Mouse (Mus musculus) forebrain, embryonic 14.5 days (tissue): ENCODE measurements around the gene Prl3b1. TPM values are rescaled to one million over a fixed set of nuclear protein-coding genes. Genes with fewer than 3 reads are reported as not detected.

ENCODE experiments used
- ATAC-seq: fragments of 200-750 bp; cut with Nextera tagmentation; 2 replicates; pipeline ENCODE4 v1.8.0; 2017; ENCODE audit warnings: mild to moderate bottlenecking, moderate library complexity
- DNase-seq: peaks from one replicate; pipeline ENCODE4 v3.0.0-alpha.2; 2015; ENCODE audit warnings: low spot score
- H3K27ac ChIP-seq: fragments of 300-500 bp; sonication (generic); 2 replicates; pipeline ENCODE4 v1.5.1; 2014; ENCODE audit warnings: low read depth, mild to moderate bottlenecking, control low read depth, low read length, moderate library complexity
- H3K27me3 ChIP-seq: fragments of 300-500 bp; sonication (generic); replicated peaks from 2 replicates; pipeline ENCODE4 v1.6.1; 2014; ENCODE audit warnings: low read length, control low read depth, mixed read lengths; ENCODE audit not compliant: control insufficient read depth, insufficient read depth
- H3K36me3 ChIP-seq: fragments of 300-500 bp; sonication (generic); 2 replicates; pipeline ENCODE4 v1.6.1; 2014; ENCODE audit warnings: low read length, control low read depth; ENCODE audit not compliant: control insufficient read depth, insufficient read depth
- H3K4me1 ChIP-seq: fragments of 300-500 bp; sonication (generic); 2 replicates; pipeline ENCODE4 v1.6.1; 2014; ENCODE audit warnings: antibody characterized with exemption, low read length, control low read depth; ENCODE audit not compliant: control insufficient read depth, insufficient read depth
- H3K4me2 ChIP-seq: fragments of 300-500 bp; sonication (generic); 2 replicates; pipeline ENCODE4 v1.6.1; 2014; ENCODE audit warnings: mild to moderate bottlenecking, control low read depth, low read length
- H3K4me3 ChIP-seq: fragments of 300-500 bp; sonication (generic); 2 replicates; pipeline ENCODE4 v1.5.1; 2014; ENCODE audit warnings: low read depth, low read length, control low read depth
- H3K9ac ChIP-seq: fragments of 300-500 bp; sonication (generic); 2 replicates; pipeline ENCODE4 v1.6.1; 2014; ENCODE audit warnings: mild to moderate bottlenecking, low read length, control low read depth, moderate library complexity
- H3K9me3 ChIP-seq: fragments of 300-500 bp; sonication (generic); replicated peaks from 2 replicates; pipeline ENCODE4 v1.6.1; 2016; ENCODE audit warnings: low read length, control low read depth, mixed read lengths; ENCODE audit not compliant: control insufficient read depth
- WGBS: fragments of 180-500 bp; shearing (Covaris S2); extraction: QIAGEN DNeasy Blood & Tissue Kit; methylation state at CpG from one replicate; pipeline ENCODE4 v1.1.7; 2014; 5-methylcytosine and 5-hydroxymethylcytosine counted together
- polyA plus RNA-seq: library from polyadenylated mRNA; unstranded; fragments of >200 nt; fragmentation: Nextera tagmentation; extraction: Ambion mirVana; gene quantifications from 2 replicates; pipeline ENCODE4 v1.2.1, GENCODE M21; 2014

Gene Prl3b1
- polyA plus RNA-seq, result not detected in 2 replicates

GRCm38 (mm10) chr13:27241547-27241946 is at the start of gene Prl3b1:
Gene Prl3b1 (plus strand): TSS chr13:27241847.
- Histone ChIP-seq H3K4me1 (no peaks in the 10 kb centered on the region), H3K36me3 (no peaks in the 10 kb centered on the region), H3K4me2 (no peak within 1 kb of the TSS), H3K9ac (no peak within 1 kb of the TSS), H3K27me3 (no peaks in the 10 kb centered on the region), H3K4me3 (no peak within 1 kb of the TSS), H3K27ac (no peak within 1 kb of the TSS), H3K9me3 (no peaks in the 10 kb centered on the region)
- ATAC-seq, result no peak
- WGBS, result 90% methylated on average over 1 of the region's 1 CpGs
- DNase-seq, result no peak

DNA sequence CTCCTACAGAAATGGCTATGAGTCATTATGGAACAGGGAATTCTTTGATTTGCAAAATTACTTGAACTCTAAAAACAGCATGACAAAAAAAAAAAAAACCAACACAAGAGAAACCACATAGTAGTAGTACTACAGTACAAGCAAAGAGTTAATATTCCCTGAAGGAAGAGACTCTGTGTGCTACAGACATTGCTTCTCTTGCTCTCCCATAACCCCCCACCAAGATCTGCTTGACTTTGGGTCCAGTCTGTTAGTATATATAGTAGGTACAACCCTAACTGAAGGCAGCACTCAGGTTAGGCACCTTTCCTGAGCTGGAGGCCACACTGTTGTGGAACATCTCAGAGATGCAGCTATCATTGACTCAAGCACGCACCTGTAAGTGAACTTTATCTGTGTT is 45.3 kb upstream of the Prl3b1 start, which contains the start of gene Prl3c1:
Gene Prl3c1 (plus strand): TSS at position 301 of the 400 bp plus-strand sequence.
- H3K27ac ChIP-seq, result no peak within 1 kb of the TSS
- DNase-seq, result no peak
- H3K4me1 ChIP-seq, result no peaks in the 10 kb centered on the region
- H3K4me3 ChIP-seq, result no peak within 1 kb of the TSS
- H3K9ac ChIP-seq, result no peak within 1 kb of the TSS
- no peaks in the 10 kb centered on the region for H3K27me3 ChIP-seq
- H3K4me2 ChIP-seq, result no peak within 1 kb of the TSS
- 88% methylated on average over 1 of the region's 1 CpGs for WGBS
- no peak for ATAC-seq
- no peaks in the 10 kb centered on the region for H3K9me3 ChIP-seq
- no peaks in the 10 kb centered on the region for H3K36me3 ChIP-seq

DNA sequence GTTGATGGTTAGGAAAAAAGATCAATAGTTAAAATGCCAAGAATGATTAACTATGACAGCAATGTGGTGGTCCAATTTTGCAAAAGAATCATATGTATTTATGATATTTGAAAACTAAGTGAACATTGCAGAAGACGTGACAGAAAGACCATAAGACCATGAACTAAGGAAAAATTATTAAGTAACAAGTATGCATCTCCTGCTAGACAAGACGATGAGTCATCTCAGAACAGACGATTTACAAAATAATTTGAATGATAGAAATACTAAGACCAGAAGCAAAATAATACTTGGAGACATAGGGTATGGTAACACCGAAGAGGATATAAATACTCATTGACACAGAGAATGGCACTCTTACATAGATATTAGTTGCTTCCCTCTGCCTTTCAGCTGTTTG is 17.5 kb downstream of the Prl3b1 start, which contains the start of gene Prl3a1:
Gene Prl3a1 (plus strand): TSS at position 301 of the 400 bp plus-strand sequence.
- H3K9ac ChIP-seq, result no peak within 1 kb of the TSS
- no peak within 1 kb of the TSS for H3K4me2 ChIP-seq
- H3K36me3 ChIP-seq, result no peaks in the 10 kb centered on the region
- H3K4me1 ChIP-seq, result no peaks in the 10 kb centered on the region
- no peak within 1 kb of the TSS for H3K27ac ChIP-seq
- ATAC-seq, result no peak
- no peak for DNase-seq
- H3K27me3 ChIP-seq, result no peaks in the 10 kb centered on the region
- H3K9me3 ChIP-seq, result no peaks in the 10 kb centered on the region
- WGBS, result 92% methylated on average over 4 of the region's 4 CpGs
- H3K4me3 ChIP-seq, result no peak within 1 kb of the TSS

Other genes with a start within 250 kb of the Prl3b1 start
- gene Prl, start 184.3 kb upstream of the Prl3b1 start, polyA plus RNA-seq, result not detected in 2 replicates
- gene Prl3d1, start 147.7 kb upstream of the Prl3b1 start, polyA plus RNA-seq, result not detected in 2 replicates
- gene Prl3d2, start 120.1 kb upstream of the Prl3b1 start, polyA plus RNA-seq, result not detected in 2 replicates
- not detected in 2 replicates for gene Prl3d3, start 85.1 kb upstream of the Prl3b1 start, polyA plus RNA-seq
- gene Prl3c1, start 45.2 kb upstream of the Prl3b1 start, polyA plus RNA-seq, result not detected in 2 replicates
- not detected in 2 replicates for gene Prl3a1, start 17.6 kb downstream of the Prl3b1 start, polyA plus RNA-seq
- gene Prl6a1, start 70.8 kb downstream of the Prl3b1 start, polyA plus RNA-seq, result not detected in 2 replicates
- gene Prl8a2, start 103.8 kb downstream of the Prl3b1 start, polyA plus RNA-seq, result not detected in 2 replicates
- not detected in 2 replicates for gene Prl2b1, start 149.0 kb downstream of the Prl3b1 start, polyA plus RNA-seq
- not detected in 2 replicates for gene Prl8a6, start 196.8 kb downstream of the Prl3b1 start, polyA plus RNA-seq